Mouse (Mus musculus) layer of hippocampus, adult 18-20 months (tissue): ENCODE measurements around the gene Lmbr1. TPM values are rescaled to one million over a fixed set of nuclear protein-coding genes. Genes with fewer than 3 reads are reported as not detected.
A peak's percentile ranks its signal among the peaks of the same experiment; 100 is the strongest.

Experiments
- DNase-seq, 2 experiments: peaks; one replicate each; pipeline ENCODE4 v3.0.0; 2022; ENCODE audit warnings: low spot score in 2 of 2
- total RNA-seq, 2 experiments: library from RNA; stranded (reverse); gene quantifications; 2 replicates each; pipeline ENCODE4 v1.2.3; 2021

Lmbr1 gene
- total RNA-seq, 2 experiments from 2014 or later, result 29.3 to 29.5 TPM

GRCm38 (mm10) chr5:29270879-29271278, 107.3 kb downstream of the Lmbr1 start:
- no peak for DNase-seq

GRCm38 (mm10) chr5:29253876-29254275, 124.3 kb downstream of the Lmbr1 start:
- no peak for DNase-seq

- no peak for DNase-seq
Observed at GRCm38 (mm10) chr5:29251496-29251873, 126.7 kb downstream of the Lmbr1 start.

GRCm38 (mm10) chr5:29250795-29251495, 127.2 kb downstream of the Lmbr1 start:
- DNase-seq, result no peak

- DNase-seq, result peak in 1 of 2 experiments; percentile 45
Observed at GRCm38 (mm10) chr5:29244769-29245168, 133.4 kb downstream of the Lmbr1 start.

- DNase-seq, result no peak
Observed at GRCm38 (mm10) chr5:29238379-29238778, 139.8 kb downstream of the Lmbr1 start.

GRCm38 (mm10) chr5:29230481-29230880, 147.7 kb downstream of the Lmbr1 start:
- no peak for DNase-seq

- DNase-seq, result no peak
Observed at GRCm38 (mm10) chr5:29224089-29224488, 154.1 kb downstream of the Lmbr1 start.

GRCm38 (mm10) chr5:29217997-29218396, 160.2 kb downstream of the Lmbr1 start:
- DNase-seq, result no peak

- no peak for DNase-seq
Observed at GRCm38 (mm10) chr5:29211980-29212555, 166.1 kb downstream of the Lmbr1 start.

- no peak for DNase-seq
Observed at GRCm38 (mm10) chr5:29205690-29206089, 172.5 kb downstream of the Lmbr1 start.

- DNase-seq, result no peak
Observed at GRCm38 (mm10) chr5:29199868-29200267, 178.3 kb downstream of the Lmbr1 start.

GRCm38 (mm10) chr5:29198960-29199488, 179.2 kb downstream of the Lmbr1 start:
- no peak for DNase-seq

GRCm38 (mm10) chr5:29197187-29197586, 181.0 kb downstream of the Lmbr1 start:
- no peak for DNase-seq

GRCm38 (mm10) chr5:29196264-29196658, 181.9 kb downstream of the Lmbr1 start:
- DNase-seq, result no peak

- DNase-seq, result peak; percentile 84 to 90
Observed at GRCm38 (mm10) chr5:29195570-29196263, 182.5 kb downstream of the Lmbr1 start, which contains the start of gene Rnf32. TSS of gene Rnf32 (plus strand) at chr5:29195992.

- DNase-seq, result no peak
Observed at GRCm38 (mm10) chr5:29195231-29195569, 183.0 kb downstream of the Lmbr1 start.

GRCm38 (mm10) chr5:29186798-29187197, 191.4 kb downstream of the Lmbr1 start:
- DNase-seq, result no peak
